Mouse (Mus musculus) embryo, embryonic 11.5 days (tissue): ENCODE data around the gene Pirb.

Experiments
- DNase-seq: peaks from one replicate; pipeline ENCODE4 v3.0.0-alpha.2; 2012; ENCODE audit warnings: low read depth, low spot score

Pirb gene

GRCm38 (mm10) chr7:3692987-3693808 is 27.0 kb downstream of the Pirb start, which contains the start of gene Mboat7:
Gene Mboat7, minus strand, starts transcription at chr7:3693523.
- DNase-seq = peak; percentile 92

- no peak for DNase-seq
Observed at GRCm38 (mm10) chr7:3692382-3692986, 27.7 kb downstream of the Pirb start, which contains the start of gene Tsen34. Gene Tsen34, plus strand, starts transcription at chr7:3692863.

- no peak for DNase-seq
Observed at GRCm38 (mm10) chr7:3691919-3692318, 28.3 kb downstream of the Pirb start.

- DNase-seq = no peak
Observed at GRCm38 (mm10) chr7:3685400-3686187, 34.6 kb downstream of the Pirb start.

GRCm38 (mm10) chr7:3684698-3685097 is 35.5 kb downstream of the Pirb start:
- DNase-seq = no peak

GRCm38 (mm10) chr7:3683908-3684550 is 36.2 kb downstream of the Pirb start:
- no peak for DNase-seq

GRCm38 (mm10) chr7:3677342-3677741 is 42.8 kb downstream of the Pirb start, which contains the start of gene Tmc4:
Gene Tmc4, minus strand, starts transcription at chr7:3677553.
- no peak for DNase-seq

GRCm38 (mm10) chr7:3676371-3676770 is 43.8 kb downstream of the Pirb start:
- DNase-seq = no peak

- no peak for DNase-seq
Observed at GRCm38 (mm10) chr7:3675228-3675548, 45.0 kb downstream of the Pirb start.

GRCm38 (mm10) chr7:3674507-3675227 is 45.5 kb downstream of the Pirb start:
- peak; percentile 74 for DNase-seq

GRCm38 (mm10) chr7:3666921-3667391 is 53.2 kb downstream of the Pirb start:
- DNase-seq = no peak

GRCm38 (mm10) chr7:3665215-3666114 is 54.7 kb downstream of the Pirb start, which contains the start of gene Leng1:
Gene Leng1, minus strand, starts transcription at chr7:3665840.
- peak; percentile 91 for DNase-seq

GRCm38 (mm10) chr7:3664524-3665214 is 55.5 kb downstream of the Pirb start:
- no peak for DNase-seq
